Mouse (Mus musculus): ENCODE measurements at regions not wholly inside any gene's neighbourhood (a gene's known extent, or its start where the extent isn't known, plus 50 kb on each side); places are given as distances from the start of the nearest gene placed in this dataset.

GRCm38 (mm10) chr13:53919851-53920381, 135.6 kb downstream of the Drd1 start:
- no peak overlapping the region for H3K4me3 ChIP-seq (ENCODE audit: low read depth, low read length)
- H3K9ac ChIP-seq = no peak overlapping the region
- no peak for TF ChIP-seq CTCF (IDR thresholded peaks at IDR 0.05; ENCODE audit: low read depth)
- 22% methylated on average over 5 of the region's 5 CpGs for WGBS
- H3K9me3 ChIP-seq (ENCODE audit: low read depth, low read length) = no peaks in the 10 kb centered on the region
- peak overlapping the region; percentile 2; the same call in 1 of the 2 replicates for H3K27ac ChIP-seq (ENCODE audit: low read depth)
- H3K4me1 ChIP-seq (ENCODE audit: insufficient read depth) = peaks cover 11% of the 10 kb centered on the region; the same call in 1 of the 2 replicates
- peak; percentile 68 for DNase-seq
- no peak overlapping the region for H3K4me2 ChIP-seq
- no peaks in the 10 kb centered on the region for H3K27me3 ChIP-seq (ENCODE audit: insufficient read depth, low read length)
- no peaks in the 10 kb centered on the region for H3K36me3 ChIP-seq (ENCODE audit: insufficient read depth)
- peak; percentile 52; the same call in 1 of the 2 replicates for ATAC-seq (ENCODE audit: insufficient read depth)

GRCm38 (mm10) chr13:53915456-53915855, 140.0 kb downstream of the Drd1 start:
- no peak overlapping the region for H3K27ac ChIP-seq (ENCODE audit: low read depth)

GRCm38 (mm10) chr13:53914434-53914833, 141.1 kb downstream of the Drd1 start:
- H3K4me1 ChIP-seq (ENCODE audit: insufficient read depth) = peaks cover 1% of the 10 kb centered on the region; the same call in 1 of the 2 replicates
- peak; percentile 35 for DNase-seq
- ATAC-seq (ENCODE audit: insufficient read depth) = no peak

More at GRCm38 (mm10) chr13:53915456-53915855, 140.0 kb downstream of the Drd1 start:
- Histone ChIP-seq H3K4me3 (ENCODE audit: low read depth, low read length) (no peak overlapping the region), H3K27me3 (ENCODE audit: insufficient read depth, low read length) (no peaks in the 10 kb centered on the region), H3K9ac (no peak overlapping the region), H3K36me3 (ENCODE audit: insufficient read depth) (no peaks in the 10 kb centered on the region), H3K4me2 (no peak overlapping the region), H3K4me1 (ENCODE audit: insufficient read depth) (peaks cover 11% of the 10 kb centered on the region; the same call in 1 of the 2 replicates), H3K9me3 (ENCODE audit: low read depth, low read length) (no peaks in the 10 kb centered on the region)
- no peak for DNase-seq
- 83% methylated on average over 8 of the region's 8 CpGs for WGBS
- no peak for TF ChIP-seq CTCF (IDR thresholded peaks at IDR 0.05; ENCODE audit: low read depth)
- ATAC-seq (ENCODE audit: insufficient read depth) = no peak

GRCm38 (mm10) chr13:53913501-53913900, 142.0 kb downstream of the Drd1 start:
- no peaks in the 10 kb centered on the region for H3K4me1 ChIP-seq (ENCODE audit: insufficient read depth)
- H3K9me3 ChIP-seq (ENCODE audit: low read depth, low read length) = no peaks in the 10 kb centered on the region
- ATAC-seq (ENCODE audit: insufficient read depth) (no peak), DNase-seq (no peak)
- H3K4me3 ChIP-seq (ENCODE audit: low read depth, low read length) = no peak overlapping the region
- H3K27me3 ChIP-seq (ENCODE audit: insufficient read depth, low read length) = no peaks in the 10 kb centered on the region
- H3K4me2 ChIP-seq = no peak overlapping the region
- H3K9ac ChIP-seq = no peak overlapping the region
- WGBS = 48% methylated on average over 10 of the region's 10 CpGs
- no peak for TF ChIP-seq CTCF (IDR thresholded peaks at IDR 0.05; ENCODE audit: low read depth)
- H3K36me3 ChIP-seq (ENCODE audit: insufficient read depth) = no peaks in the 10 kb centered on the region
- H3K27ac ChIP-seq (ENCODE audit: low read depth) = no peak overlapping the region

More at GRCm38 (mm10) chr13:53914434-53914833, 141.1 kb downstream of the Drd1 start:
- Histone ChIP-seq H3K27me3 (ENCODE audit: insufficient read depth, low read length) (no peaks in the 10 kb centered on the region), H3K4me3 (ENCODE audit: low read depth, low read length) (no peak overlapping the region), H3K27ac (ENCODE audit: low read depth) (no peak overlapping the region), H3K36me3 (ENCODE audit: insufficient read depth) (no peaks in the 10 kb centered on the region), H3K9me3 (ENCODE audit: low read depth, low read length) (no peaks in the 10 kb centered on the region), H3K9ac (no peak overlapping the region), H3K4me2 (no peak overlapping the region)
- 59% methylated on average over 11 of the region's 11 CpGs for WGBS
- TF ChIP-seq CTCF (IDR thresholded peaks at IDR 0.05; ENCODE audit: low read depth) = no peak

GRCm38 (mm10) chr13:53911846-53912245, 143.7 kb downstream of the Drd1 start:
- H3K9me3 ChIP-seq (ENCODE audit: low read depth, low read length) = no peaks in the 10 kb centered on the region
- H3K36me3 ChIP-seq (ENCODE audit: insufficient read depth) = no peaks in the 10 kb centered on the region
- H3K27me3 ChIP-seq (ENCODE audit: insufficient read depth, low read length) = no peaks in the 10 kb centered on the region
- H3K4me1 ChIP-seq (ENCODE audit: insufficient read depth) = no peaks in the 10 kb centered on the region
- no peak overlapping the region for H3K4me3 ChIP-seq (ENCODE audit: low read depth, low read length)
- no peak overlapping the region for H3K9ac ChIP-seq
- 36% methylated on average over 3 of the region's 3 CpGs for WGBS
- no peak overlapping the region for H3K4me2 ChIP-seq
- no peak for TF ChIP-seq CTCF (IDR thresholded peaks at IDR 0.05; ENCODE audit: low read depth)
- no peak overlapping the region for H3K27ac ChIP-seq (ENCODE audit: low read depth)
- ATAC-seq (ENCODE audit: insufficient read depth) (no peak), DNase-seq (no peak)

GRCm38 (mm10) chr13:53911261-53911660, 144.2 kb downstream of the Drd1 start:
- Histone ChIP-seq H3K4me2 (no peak overlapping the region), H3K27ac (ENCODE audit: low read depth) (no peak overlapping the region), H3K36me3 (ENCODE audit: insufficient read depth) (no peaks in the 10 kb centered on the region), H3K9me3 (ENCODE audit: low read depth, low read length) (no peaks in the 10 kb centered on the region), H3K4me3 (ENCODE audit: low read depth, low read length) (no peak overlapping the region), H3K9ac (no peak overlapping the region), H3K4me1 (ENCODE audit: insufficient read depth) (no peaks in the 10 kb centered on the region), H3K27me3 (ENCODE audit: insufficient read depth, low read length) (no peaks in the 10 kb centered on the region)
- WGBS = 70% methylated on average over 8 of the region's 8 CpGs
- no peak for TF ChIP-seq CTCF (IDR thresholded peaks at IDR 0.05; ENCODE audit: low read depth)
- DNase-seq = no peak
- no peak for ATAC-seq (ENCODE audit: insufficient read depth)

GRCm38 (mm10) chr13:53910251-53910650, 145.3 kb downstream of the Drd1 start:
- H3K4me3 ChIP-seq (ENCODE audit: low read depth, low read length) = no peak overlapping the region
- no peak for DNase-seq
- H3K36me3 ChIP-seq (ENCODE audit: insufficient read depth) = no peaks in the 10 kb centered on the region
- TF ChIP-seq CTCF (IDR thresholded peaks at IDR 0.05; ENCODE audit: low read depth) = no peak
- no peaks in the 10 kb centered on the region for H3K27me3 ChIP-seq (ENCODE audit: insufficient read depth, low read length)
- no peak overlapping the region for H3K9ac ChIP-seq
- H3K4me2 ChIP-seq = no peak overlapping the region
- ATAC-seq (ENCODE audit: insufficient read depth) = no peak
- no peak overlapping the region for H3K27ac ChIP-seq (ENCODE audit: low read depth)
- WGBS = 82% methylated on average over 4 of the region's 4 CpGs
- H3K9me3 ChIP-seq (ENCODE audit: low read depth, low read length) = no peaks in the 10 kb centered on the region
- H3K4me1 ChIP-seq (ENCODE audit: insufficient read depth) = no peaks in the 10 kb centered on the region

Data from lung, embryonic 14.5 days (tissue).